Mouse (Mus musculus) c-Kit-positive CD71-positive TER-119-positive erythroid progenitor cells, embryonic 14.5 days (primary cell): ENCODE results near the gene Acoxl.

Experiments
- DNase-seq: peaks from one replicate; pipeline ENCODE4 v3.0.0-alpha.2; 2013; ENCODE audit warnings: low spot score

Gene Acoxl

GRCm38 (mm10) chr2:127937079-127937478, 98.4 kb downstream of the Acoxl start:
- DNase-seq = no peak

DNA sequence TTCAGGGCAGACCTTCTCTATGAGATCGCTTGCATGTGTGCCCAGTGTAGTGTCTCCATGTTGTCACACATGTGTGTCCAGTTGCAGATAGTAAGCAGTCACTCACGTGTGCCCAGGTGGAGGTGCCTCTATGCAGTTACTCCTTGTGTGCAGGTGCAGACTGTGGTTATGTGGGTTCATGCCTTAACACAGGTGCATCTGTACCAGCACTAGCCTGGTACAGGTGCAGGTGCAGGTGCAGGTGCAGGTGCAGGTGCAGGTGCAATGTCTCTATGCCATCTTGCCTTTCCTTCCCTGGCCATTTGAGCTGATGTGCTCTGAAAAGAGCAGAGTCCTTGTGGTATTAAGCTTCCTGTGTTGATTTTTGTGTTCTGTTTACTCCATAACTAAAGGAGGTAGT, 100.5 kb downstream of the Acoxl start:
- no peak for DNase-seq

DNA sequence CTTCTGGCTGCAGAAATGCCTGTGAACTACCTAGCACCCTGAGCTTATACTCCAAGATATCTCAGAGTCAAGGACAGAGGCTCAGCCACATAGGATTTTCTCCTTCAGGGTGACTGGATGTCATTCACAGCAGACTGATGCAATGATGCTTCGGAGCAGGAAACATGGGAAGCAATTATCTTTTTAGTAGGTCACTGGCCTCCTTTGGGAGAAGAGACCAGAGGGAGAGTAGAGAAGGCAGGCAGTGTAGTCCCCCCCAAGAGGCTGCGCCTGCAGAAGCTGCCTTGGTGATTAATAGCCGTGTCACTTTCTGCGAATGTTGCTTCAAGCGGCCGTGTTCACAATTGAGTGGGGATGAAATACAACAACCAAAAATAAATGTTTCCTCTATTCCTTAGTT, 121.9 kb downstream of the Acoxl start:
- DNase-seq = no peak

DNA sequence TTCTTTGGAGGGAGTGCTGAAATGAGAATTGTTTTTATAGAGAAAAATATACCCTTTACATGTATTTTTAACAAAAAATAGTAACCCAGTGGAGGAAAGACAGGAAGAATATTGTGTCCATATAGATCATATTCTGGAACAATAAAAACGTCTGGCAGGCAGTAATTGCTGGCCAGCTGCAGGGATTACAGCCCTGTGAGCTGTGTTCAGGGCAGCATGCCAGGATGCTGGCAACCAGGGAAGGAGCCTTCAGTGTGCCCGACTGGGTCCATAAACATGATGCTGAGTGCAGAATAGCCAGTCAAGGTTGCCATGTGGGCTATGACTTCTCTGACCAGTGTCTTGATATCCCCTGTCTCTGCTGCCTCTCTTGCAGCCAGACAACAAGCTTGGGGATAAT, 122.5 kb downstream of the Acoxl start:
- DNase-seq = no peak

DNA sequence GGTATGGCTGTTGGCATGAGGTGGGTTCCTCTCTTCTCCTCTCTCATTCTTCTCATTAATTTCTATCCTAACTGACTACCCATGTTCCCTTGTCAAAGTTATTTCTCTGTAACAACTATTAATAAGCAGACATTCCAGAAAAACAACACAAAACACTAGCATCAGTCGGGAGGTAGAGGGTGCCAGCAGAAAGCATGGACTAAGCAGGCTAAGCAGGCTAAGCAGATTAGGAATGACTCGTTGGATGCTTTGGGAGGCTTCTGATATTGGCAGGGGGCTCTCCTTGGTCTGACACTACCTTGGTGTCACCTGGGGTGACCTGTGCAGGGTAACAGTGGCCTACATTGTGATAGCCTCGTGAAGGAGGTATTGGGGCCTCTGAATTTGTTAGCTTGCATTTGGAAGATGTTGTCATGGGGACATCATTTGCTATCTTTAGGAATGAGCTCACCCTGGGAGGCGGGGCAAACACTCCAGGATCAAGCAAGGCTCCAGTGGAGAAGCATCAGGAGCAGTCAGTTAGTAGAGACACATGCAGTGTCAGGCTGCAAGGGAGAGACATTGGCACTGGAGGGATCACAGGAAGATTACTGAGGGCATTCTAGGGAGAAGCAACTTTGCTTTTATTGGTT, 123.2 kb downstream of the Acoxl start:
- no peak for DNase-seq

DNA sequence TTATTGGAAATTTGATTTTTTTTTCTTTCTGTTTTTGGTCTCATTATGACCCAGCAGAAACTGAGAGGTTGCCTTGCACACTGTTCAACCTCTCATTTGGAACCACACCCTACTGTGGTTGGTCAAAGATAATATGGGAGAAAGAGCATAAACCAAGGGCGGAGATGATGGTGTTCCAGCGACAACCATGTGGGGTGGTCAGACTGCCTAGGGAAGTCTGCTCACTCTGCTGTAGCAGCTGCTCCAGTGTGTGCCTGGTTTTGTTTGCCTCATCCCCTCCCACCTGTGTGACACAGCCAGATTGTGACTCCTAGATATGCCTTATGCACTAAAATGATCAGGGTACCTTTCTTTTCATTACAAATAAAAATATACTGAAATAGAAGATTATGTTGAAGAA, 130.3 kb downstream of the Acoxl start:
- peak; percentile 23 for DNase-seq

- no peak for DNase-seq
These were observed 137.6 kb downstream of the Acoxl start for GRCm38 (mm10) chr2:127976276-127976675.

DNA sequence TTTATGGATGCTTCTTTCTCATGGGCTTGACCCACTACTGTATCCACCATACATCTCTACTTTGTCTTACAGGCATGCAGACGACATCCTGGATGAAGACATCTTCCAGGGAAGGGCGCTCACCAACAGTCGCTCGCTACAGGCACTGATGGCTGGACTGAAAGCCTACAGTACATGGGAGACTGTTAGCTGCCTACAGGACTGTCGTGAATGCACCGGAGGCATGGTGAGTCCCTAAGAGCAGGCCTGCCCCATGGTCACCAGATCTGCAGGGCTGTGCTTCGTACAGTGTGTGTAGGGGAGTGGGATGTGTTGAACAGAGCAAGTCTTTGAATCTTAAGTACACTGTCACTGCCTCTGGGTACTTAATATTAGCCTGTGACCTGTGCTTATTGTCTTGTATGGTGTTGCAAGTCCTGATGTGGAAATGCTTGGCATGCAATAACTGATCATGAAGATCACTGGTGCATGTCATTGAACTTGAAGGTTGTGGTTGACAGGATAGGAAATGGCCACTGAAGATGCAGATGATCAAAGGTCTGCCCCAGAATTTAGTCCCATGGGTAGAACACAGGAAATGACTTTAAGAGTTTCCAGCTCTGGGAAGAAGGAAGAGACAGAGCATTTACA, 140.0 kb downstream of the Acoxl start:
- no peak for DNase-seq

DNA sequence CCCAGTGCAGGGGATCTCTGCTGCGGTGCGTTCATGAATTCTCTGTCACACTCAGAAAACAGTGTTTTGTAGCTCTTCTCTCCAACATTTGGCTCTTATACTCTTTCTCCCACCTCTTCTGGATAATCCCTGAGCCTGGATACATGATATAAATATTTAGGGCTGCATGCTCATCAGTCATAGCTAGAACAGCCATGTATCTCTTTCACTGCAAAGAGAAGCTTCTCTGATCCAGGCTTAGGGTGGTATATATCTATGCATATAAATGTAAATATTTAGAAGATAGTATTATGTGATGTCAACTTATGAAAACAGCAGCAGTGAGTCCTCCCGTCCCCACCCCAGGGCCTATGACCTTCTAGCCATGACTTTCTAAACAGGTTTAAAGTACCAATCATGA, 143.9 kb downstream of the Acoxl start:
- no peak for DNase-seq

DNA sequence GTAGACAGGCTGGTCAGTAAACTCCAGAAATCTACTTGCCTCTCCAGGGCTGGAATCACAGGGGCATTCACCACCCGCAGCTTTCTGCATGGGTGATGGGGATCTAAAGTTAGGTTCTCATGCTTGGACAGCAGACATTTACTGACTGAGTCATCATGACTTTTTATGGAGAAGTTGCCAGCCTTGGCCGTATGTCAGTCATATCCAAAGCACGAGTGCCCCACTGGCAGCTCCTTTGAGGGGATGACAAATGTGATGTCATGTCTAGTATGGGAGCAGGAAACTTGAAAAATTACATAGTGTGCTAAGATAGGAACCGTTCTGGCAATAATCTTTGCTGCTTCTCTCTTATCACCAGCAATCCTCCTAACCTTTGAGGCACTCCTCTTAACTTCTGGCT, 144.6 kb downstream of the Acoxl start:
- DNase-seq = no peak

DNA sequence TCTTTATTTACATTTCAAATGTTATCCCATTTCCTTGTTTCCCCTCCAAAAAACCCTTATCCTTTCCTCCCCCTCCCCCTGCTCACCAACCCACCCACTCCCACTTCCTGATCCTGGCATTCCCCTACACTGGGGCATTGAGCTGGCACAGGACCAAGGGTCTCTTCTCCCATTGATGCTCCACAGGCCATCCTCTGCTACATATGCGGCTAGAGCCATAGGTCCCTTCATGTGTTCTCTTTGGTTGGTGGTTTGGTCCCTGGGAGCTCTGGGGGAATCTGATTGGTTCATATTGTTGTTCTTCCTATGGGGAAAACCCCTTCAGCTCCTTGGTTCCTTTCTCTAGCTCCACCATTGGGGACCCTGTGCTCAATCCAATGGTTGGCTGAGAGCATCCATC, 145.3 kb downstream of the Acoxl start:
- no peak for DNase-seq

DNA sequence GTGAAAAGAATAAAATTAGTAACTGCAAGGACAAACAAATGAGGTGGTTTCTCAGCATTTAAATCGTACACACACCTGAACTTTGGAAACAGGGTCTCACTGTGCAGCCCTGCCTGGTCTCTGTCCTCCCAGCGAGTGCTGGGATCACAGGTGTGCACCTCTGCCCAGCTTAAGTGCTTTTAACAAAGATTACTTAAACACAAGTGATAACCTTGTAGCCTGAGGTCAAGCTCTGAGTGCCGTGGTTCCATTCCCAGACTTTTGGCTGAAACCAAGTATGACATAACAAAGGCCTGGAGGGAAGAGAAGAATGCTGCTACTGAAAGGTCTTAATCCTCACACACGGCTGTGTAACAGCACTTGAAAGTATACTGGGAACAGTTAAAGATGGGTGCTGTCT, 149.0 kb downstream of the Acoxl start:
- DNase-seq = no peak

DNA sequence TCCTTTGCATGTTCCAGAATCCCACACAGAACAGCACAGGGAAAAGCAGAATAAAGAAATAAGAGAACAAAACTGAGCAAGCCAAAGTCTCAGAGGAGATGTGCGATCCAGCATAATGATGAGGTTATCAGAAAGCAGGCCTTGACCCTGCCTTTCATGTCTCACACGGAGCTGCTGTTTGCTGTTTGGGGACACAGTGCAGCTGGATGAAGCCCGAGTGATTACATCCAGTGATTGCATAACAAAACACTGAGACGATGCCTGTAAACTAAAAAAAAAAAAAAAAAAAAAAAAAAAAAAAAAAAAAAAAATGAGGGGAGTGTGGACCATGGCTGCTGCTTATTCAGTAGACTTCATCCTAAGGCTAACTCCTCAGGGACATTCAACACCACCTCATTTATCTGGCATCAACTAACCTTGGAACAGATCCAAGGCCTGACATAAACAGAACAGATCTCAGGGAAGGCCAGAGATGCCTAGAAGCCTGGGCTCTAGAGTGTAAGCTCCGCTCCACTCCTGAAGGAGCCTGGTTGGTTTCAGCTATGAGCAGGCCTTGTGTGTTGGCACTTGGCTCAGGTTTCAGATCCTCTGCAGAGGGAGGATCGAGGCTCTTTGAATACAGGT, 152.3 kb downstream of the Acoxl start:
- DNase-seq = no peak

DNA sequence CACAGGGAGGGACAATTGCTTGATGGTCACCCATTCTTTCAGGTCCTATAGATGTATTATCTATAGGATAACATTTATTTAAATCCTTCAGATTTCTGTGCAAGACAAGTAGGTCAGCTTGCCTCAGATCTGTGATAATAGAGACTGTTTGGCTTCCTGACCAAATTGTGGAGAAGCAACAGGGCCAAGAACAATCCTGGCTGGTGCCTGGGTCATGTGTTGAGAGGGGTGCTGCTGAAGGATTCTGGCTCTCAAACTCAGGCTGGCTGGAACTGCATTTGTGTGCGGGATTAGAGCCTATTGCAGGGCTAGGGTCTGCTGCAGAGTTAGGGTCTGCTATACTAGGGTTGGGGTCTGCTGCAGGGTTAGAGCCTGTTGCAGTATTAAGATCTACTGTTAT, 153.0 kb downstream of the Acoxl start:
- DNase-seq = no peak

DNA sequence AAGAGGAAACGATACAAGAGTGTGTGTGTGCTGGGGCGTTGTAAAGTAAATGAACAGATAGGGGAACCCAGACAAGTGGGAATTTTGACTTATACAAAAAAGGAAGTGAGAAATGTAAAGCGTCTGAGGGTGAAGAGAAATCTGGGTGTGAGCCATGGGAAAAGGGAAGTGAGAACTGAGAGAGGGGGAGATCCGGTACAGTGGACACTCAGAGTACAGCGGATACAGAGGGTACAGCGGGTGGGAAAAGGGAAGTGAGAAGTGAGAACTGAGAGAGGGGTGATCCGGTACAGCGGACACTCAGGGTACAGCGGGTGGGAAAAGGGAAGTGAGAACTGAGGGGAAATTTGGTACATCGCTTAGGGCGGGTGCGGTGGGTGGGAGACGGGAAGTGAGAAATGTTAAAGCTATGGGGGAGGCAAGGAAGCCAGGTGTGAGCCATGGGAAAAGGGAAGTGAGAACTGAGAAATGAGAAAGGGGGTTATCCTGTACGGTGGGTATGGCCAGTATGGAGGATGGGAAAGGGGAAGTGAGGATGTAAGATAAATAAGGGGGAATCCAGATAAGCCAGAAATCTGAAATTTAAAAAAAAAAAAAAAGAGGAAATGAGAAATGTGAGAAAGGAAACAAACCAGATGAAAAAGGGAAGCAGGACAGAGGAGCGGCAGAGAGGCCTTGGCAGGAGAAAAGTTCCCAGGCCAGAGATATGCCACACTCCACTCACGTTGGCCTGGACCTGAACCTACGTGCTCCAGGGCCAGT, 170.2 kb downstream of the Acoxl start:
- no peak for DNase-seq

DNA sequence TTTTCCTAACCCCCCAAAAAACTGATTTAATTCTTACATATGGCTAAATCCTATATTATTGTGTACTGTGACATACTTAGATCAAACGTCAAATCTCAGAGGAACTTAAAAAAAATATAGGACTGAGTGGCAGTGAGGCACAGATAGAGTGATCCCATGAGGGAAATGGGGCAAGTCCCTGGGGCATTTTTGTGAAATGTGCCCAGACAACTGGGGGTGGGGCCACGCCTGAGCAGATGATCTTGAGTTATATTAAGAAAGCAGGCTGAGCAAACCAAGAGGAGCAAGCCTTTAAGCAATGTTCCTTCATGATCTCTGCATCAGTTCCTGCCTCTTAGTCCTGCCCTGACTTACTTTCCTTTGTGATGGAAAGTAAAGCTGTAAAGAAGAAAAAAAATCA, 175.9 kb downstream of the Acoxl start:
- DNase-seq = no peak

GRCm38 (mm10) chr2:128015602-128016001, 176.9 kb downstream of the Acoxl start:
- DNase-seq = no peak

- DNase-seq = no peak
These were observed 181.6 kb downstream of the Acoxl start for GRCm38 (mm10) chr2:128020039-128020907.

GRCm38 (mm10) chr2:128020908-128021193, 182.2 kb downstream of the Acoxl start:
- DNase-seq = no peak

DNA sequence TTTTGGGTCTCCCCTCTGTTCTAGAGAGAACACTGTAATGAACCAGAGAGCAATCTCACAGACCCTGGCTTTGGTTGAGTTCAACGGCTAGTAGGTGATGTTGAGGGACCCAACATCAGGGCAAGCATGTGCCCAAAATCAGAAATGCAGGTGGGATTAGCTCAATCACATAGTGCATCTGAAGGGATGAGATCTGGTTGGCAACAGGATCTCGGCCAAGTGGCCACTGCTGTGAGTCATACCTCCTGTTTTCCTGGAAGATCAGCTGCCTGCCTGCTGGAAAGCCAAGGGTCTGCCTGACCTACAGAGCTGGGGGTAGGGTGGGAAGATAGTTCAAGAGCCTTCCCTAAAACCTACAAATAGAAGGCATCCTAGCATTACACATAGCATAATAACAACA, 185.2 kb downstream of the Acoxl start:
- no peak for DNase-seq

GRCm38 (mm10) chr2:128027696-128028095, 189.0 kb downstream of the Acoxl start:
- DNase-seq = no peak

DNA sequence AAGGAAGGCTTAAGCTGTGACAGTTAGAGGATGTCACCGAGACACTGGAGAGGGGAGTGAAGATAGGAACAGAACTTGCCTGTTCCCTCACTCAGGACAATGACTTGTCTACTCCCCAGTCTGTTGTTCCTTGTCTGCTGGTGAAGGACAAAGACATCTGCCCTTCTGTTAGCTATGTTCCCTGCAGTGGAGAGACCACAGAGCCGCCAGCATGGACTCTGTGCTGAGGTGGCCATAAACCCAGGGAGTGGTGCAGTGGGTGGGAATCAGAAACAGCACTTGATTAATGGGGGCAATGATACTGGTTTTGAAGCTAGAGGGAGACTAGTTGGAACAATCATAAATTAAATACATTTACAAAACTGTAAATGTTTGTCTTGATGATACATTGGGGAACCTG, 191.3 kb downstream of the Acoxl start:
- DNase-seq = no peak
